Mouse (Mus musculus) embryonic facial prominence, embryonic 10.5 days (tissue): ENCODE measurements around the gene Dnajc6. TPM values are rescaled to one million over a fixed set of nuclear protein-coding genes. Genes with fewer than 3 reads are reported as not detected.

Experiments
- DNase-seq: peaks from one replicate; pipeline ENCODE4 v3.0.0-alpha.2; 2017; ENCODE audit warnings: low spot score
- H3K27ac ChIP-seq: fragments of 300-500 bp; sonication (generic); replicated peaks from 2 replicates; pipeline ENCODE4 v1.5.1; 2016; ENCODE audit warnings: mild to moderate bottlenecking
- H3K27me3 ChIP-seq: fragments of 300-500 bp; sonication (generic); replicated peaks from 2 replicates; pipeline ENCODE4 v1.6.1; 2016; ENCODE audit warnings: low read depth, mild to moderate bottlenecking; ENCODE audit not compliant: poor library complexity, severe bottlenecking
- H3K36me3 ChIP-seq: fragments of 300-500 bp; sonication (generic); replicated peaks from 2 replicates; pipeline ENCODE4 v1.6.1; 2016; ENCODE audit warnings: mild to moderate bottlenecking, moderate library complexity
- H3K4me1 ChIP-seq: fragments of 300-500 bp; sonication (generic); 2 replicates; pipeline ENCODE4 v1.6.1; 2016
- H3K4me3 ChIP-seq: fragments of 300-500 bp; sonication (generic); 2 replicates; pipeline ENCODE4 v1.5.1; 2016; ENCODE audit warnings: mild to moderate bottlenecking, moderate library complexity
- H3K9me3 ChIP-seq: fragments of 300-500 bp; sonication (generic); 2 replicates; pipeline ENCODE4 v1.6.1; 2016; ENCODE audit warnings: mild to moderate bottlenecking
- WGBS: fragments of 180-500 bp; shearing (Covaris S2); methylation state at CpG from one replicate; pipeline ENCODE4 v1.1.7; 2016; 5-methylcytosine and 5-hydroxymethylcytosine counted together
- polyA plus RNA-seq: library from polyadenylated mRNA; unstranded; fragments of >200 nt; fragmentation: Nextera tagmentation; extraction: Ambion mirVana; gene quantifications from 2 replicates; pipeline ENCODE4 v1.2.1, GENCODE M21; 2016

Gene Dnajc6
- polyA plus RNA-seq, 1 experiment from 2014 or later: 1.5 TPM

GRCm38 (mm10) chr4:101470543-101470942, 25.9 kb upstream of the Dnajc6 start:
- 66% methylated on average over 5 of the region's 5 CpGs for WGBS
- DNase-seq: no peak
- peaks cover 3% of the 10 kb centered on the region; the same call in 1 of the 2 replicates for H3K36me3 ChIP-seq
- H3K27me3 ChIP-seq: no peaks in the 10 kb centered on the region
- H3K4me1 ChIP-seq: no peaks in the 10 kb centered on the region
- no peak overlapping the region for H3K27ac ChIP-seq
- H3K4me3 ChIP-seq: no peak overlapping the region
- no peaks in the 10 kb centered on the region for H3K9me3 ChIP-seq

- H3K27me3 ChIP-seq: no peaks in the 10 kb centered on the region
- WGBS: 90% methylated on average over 3 of the region's 3 CpGs
- H3K9me3 ChIP-seq: no peaks in the 10 kb centered on the region
- no peak for DNase-seq
- no peak overlapping the region for H3K4me3 ChIP-seq
- H3K36me3 ChIP-seq: no peaks in the 10 kb centered on the region
- H3K27ac ChIP-seq: no peak overlapping the region
- H3K4me1 ChIP-seq: no peaks in the 10 kb centered on the region
Observed at GRCm38 (mm10) chr4:101472767-101473166, 23.7 kb upstream of the Dnajc6 start.

- peaks cover 19% of the 10 kb centered on the region for H3K27me3 ChIP-seq
- no peaks in the 10 kb centered on the region for H3K9me3 ChIP-seq
- no peaks in the 10 kb centered on the region for H3K36me3 ChIP-seq
- no peak overlapping the region for H3K4me3 ChIP-seq
- peaks cover 9% of the 10 kb centered on the region; the same call in 1 of the 2 replicates for H3K4me1 ChIP-seq
- DNase-seq: no peak
- H3K27ac ChIP-seq: no peak overlapping the region
- 93% methylated on average over 8 of the region's 8 CpGs for WGBS
Observed at GRCm38 (mm10) chr4:101490320-101490917, 6.0 kb upstream of the Dnajc6 start.

- no peaks in the 10 kb centered on the region for H3K36me3 ChIP-seq
- WGBS: 73% methylated on average over 6 of the region's 6 CpGs
- DNase-seq: no peak
- H3K4me3 ChIP-seq: no peak overlapping the region
- H3K4me1 ChIP-seq: peaks cover 17% of the 10 kb centered on the region
- no peaks in the 10 kb centered on the region for H3K9me3 ChIP-seq
- H3K27me3 ChIP-seq: peaks cover 32% of the 10 kb centered on the region
- no peak overlapping the region for H3K27ac ChIP-seq
Observed at GRCm38 (mm10) chr4:101491704-101492103, 4.7 kb upstream of the Dnajc6 start.

GRCm38 (mm10) chr4:101493611-101494197, 2.7 kb upstream of the Dnajc6 start:
- Histone ChIP-seq H3K27me3 (peaks cover 52% of the 10 kb centered on the region), H3K9me3 (no peaks in the 10 kb centered on the region), H3K36me3 (no peaks in the 10 kb centered on the region), H3K27ac (no peak overlapping the region), H3K4me1 (peaks cover 26% of the 10 kb centered on the region), H3K4me3 (no peak overlapping the region)
- DNase-seq: no peak

GRCm38 (mm10) chr4:101496188-101496533, 287 bp upstream of the Dnajc6 start:
- no peaks in the 10 kb centered on the region for H3K36me3 ChIP-seq
- H3K9me3 ChIP-seq: no peaks in the 10 kb centered on the region
- peaks cover 26% of the 10 kb centered on the region for H3K4me1 ChIP-seq
- peak overlapping the region; percentile 76 for H3K4me3 ChIP-seq
- no peak for DNase-seq
- peaks cover 67% of the 10 kb centered on the region for H3K27me3 ChIP-seq
- WGBS: 1% methylated on average over 28 of the region's 28 CpGs
- peak overlapping the region; percentile 54 for H3K27ac ChIP-seq

GRCm38 (mm10) chr4:101497336-101497735, 888 bp downstream of the Dnajc6 start:
- Histone ChIP-seq H3K4me1 (peaks cover 26% of the 10 kb centered on the region), H3K27ac (no peak overlapping the region), H3K4me3 (peak overlapping the region; percentile 76), H3K9me3 (no peaks in the 10 kb centered on the region), H3K36me3 (no peaks in the 10 kb centered on the region), H3K27me3 (peaks cover 70% of the 10 kb centered on the region)
- DNase-seq: peak; percentile 34
- WGBS: 5% methylated on average over 14 of the region's 14 CpGs

- no peak for DNase-seq
- Histone ChIP-seq H3K27ac (no peak overlapping the region), H3K9me3 (no peaks in the 10 kb centered on the region), H3K4me3 (no peak overlapping the region), H3K4me1 (peaks cover 17% of the 10 kb centered on the region), H3K36me3 (no peaks in the 10 kb centered on the region), H3K27me3 (peaks cover 25% of the 10 kb centered on the region)
- 67% methylated on average over 7 of the region's 7 CpGs for WGBS
Observed at GRCm38 (mm10) chr4:101504470-101505007, 8.1 kb downstream of the Dnajc6 start.

GRCm38 (mm10) chr4:101505966-101506365, 9.5 kb downstream of the Dnajc6 start:
- Histone ChIP-seq H3K27ac (0 out of 2 replicates have a peak overlapping the region, but pooled peaks have one; percentile 30), H3K27me3 (peaks cover 29% of the 10 kb centered on the region)
- 61% methylated on average over 2 of the region's 2 CpGs for WGBS

GRCm38 (mm10) chr4:101506372-101506771, 9.9 kb downstream of the Dnajc6 start:
- H3K4me3 ChIP-seq: no peak overlapping the region
- no peaks in the 10 kb centered on the region for H3K36me3 ChIP-seq
- no peaks in the 10 kb centered on the region for H3K9me3 ChIP-seq
- H3K27ac ChIP-seq: no peak overlapping the region
- peaks cover 25% of the 10 kb centered on the region for H3K27me3 ChIP-seq
- no peak for DNase-seq
- peaks cover 18% of the 10 kb centered on the region for H3K4me1 ChIP-seq

More at GRCm38 (mm10) chr4:101505966-101506365, 9.5 kb downstream of the Dnajc6 start:
- Histone ChIP-seq H3K9me3 (no peaks in the 10 kb centered on the region), H3K36me3 (no peaks in the 10 kb centered on the region), H3K4me1 (peaks cover 18% of the 10 kb centered on the region), H3K4me3 (no peak overlapping the region)
- no peak for DNase-seq

- Histone ChIP-seq H3K4me3 (peak overlapping the region; percentile 59), H3K36me3 (no peaks in the 10 kb centered on the region), H3K9me3 (no peaks in the 10 kb centered on the region), H3K27me3 (peaks cover 23% of the 10 kb centered on the region), H3K27ac (no peak overlapping the region), H3K4me1 (peaks cover 18% of the 10 kb centered on the region)
- DNase-seq: peak; percentile 67
- WGBS: 9% methylated on average over 24 of the region's 24 CpGs
Observed at GRCm38 (mm10) chr4:101507571-101508422, 11.3 kb downstream of the Dnajc6 start.

- no peak for DNase-seq
- H3K27ac ChIP-seq: peak overlapping the region; percentile 66; the same call in 1 of the 2 replicates
- no peaks in the 10 kb centered on the region for H3K9me3 ChIP-seq
- peak overlapping the region; percentile 59 for H3K4me3 ChIP-seq
- peaks cover 23% of the 10 kb centered on the region for H3K27me3 ChIP-seq
- no peaks in the 10 kb centered on the region for H3K36me3 ChIP-seq
- peaks cover 18% of the 10 kb centered on the region for H3K4me1 ChIP-seq
- 3% methylated on average over 10 of the region's 10 CpGs for WGBS
Observed at GRCm38 (mm10) chr4:101508431-101508830, 12.0 kb downstream of the Dnajc6 start.
